Mouse (Mus musculus): ENCODE measurements around the gene Pmm1. TPM values are rescaled to one million over a fixed set of nuclear protein-coding genes. Genes with fewer than 3 reads are reported as not detected.

Gene Pmm1
- total RNA-seq, 2 experiments from 2014 or later = 197 to 221 TPM

Other genes starting within 250 kb of the Pmm1 start
- gene Zc3h7b, start 215.9 kb downstream of the Pmm1 start, total RNA-seq (2021) = 100 to 1,000 TPM; 177 to 182 TPM
- gene Rangap1, start 215.4 kb downstream of the Pmm1 start, total RNA-seq (2021) = 100 to 1,000 TPM; 206 to 228 TPM
- gene Tef, start 158.5 kb downstream of the Pmm1 start, total RNA-seq (2021) = 100 to 1,000 TPM; 244 to 267 TPM
- gene Tob2, start 102.1 kb downstream of the Pmm1 start, total RNA-seq (2021) = 10 to 100 TPM; 26.4 to 37.6 TPM
- gene Phf5a, start 89.0 kb downstream of the Pmm1 start, total RNA-seq (2021) = 10 to 100 TPM; 31.0 to 36.3 TPM
- 100 to 1,000 TPM; 425 to 455 TPM for gene Aco2, start 88.6 kb downstream of the Pmm1 start, total RNA-seq (2021)
- gene Polr3h, start 34.7 kb downstream of the Pmm1 start, total RNA-seq (2021) = 10 to 100 TPM; 46.7 to 58.5 TPM
- 10 to 100 TPM; 83.6 to 86.1 TPM for gene Csdc2, start 24.2 kb downstream of the Pmm1 start, total RNA-seq (2021)
- not detected for gene 1700029P11Rik, start 19.6 kb upstream of the Pmm1 start, total RNA-seq (2021)
- gene Xrcc6, start 26.9 kb upstream of the Pmm1 start, total RNA-seq (2021) = 10 to 100 TPM; 19.1 to 33.7 TPM
- 100 to 1,000 TPM; 103 to 118 TPM for gene Desi1, start 72.9 kb upstream of the Pmm1 start, total RNA-seq (2021)
- gene Snu13, start 86.7 kb upstream of the Pmm1 start, total RNA-seq (2021) = 100 to 1,000 TPM; 102 to 107 TPM
- gene 4930407I10Rik, start 98.2 kb upstream of the Pmm1 start, total RNA-seq (2021) = not detected
- 1 to 10 TPM; 3.4 to 3.6 TPM for gene Mei1, start 109.1 kb upstream of the Pmm1 start, total RNA-seq (2021)
- 10 to 100 TPM in 1 of 2 experiments, 1 to 10 TPM in 1; 9.5 to 14.2 TPM for gene Ccdc134, start 167.0 kb upstream of the Pmm1 start, total RNA-seq (2021)
- 100 to 1,000 TPM; 183 to 198 TPM for gene Srebf2, start 186.3 kb upstream of the Pmm1 start, total RNA-seq (2021)